Comparison of ENCODE assay signal across 21 mouse cellular contexts in genomic region chr3:136491683-136492082, GRCm38 (mm10).
"Had no signal": no experiment of that assay in that cellular context is flagged by ENCODE, and none has a peak within 500 bp of the region (broad histone marks: within the 10 kb centered on the region; RNA-seq: fewer than 3 reads in every experiment).

No protein-coding gene starts in this region.

- DNase-seq: kidney, adult 18-20 months; kidney, adult 9 months; kidney, postnatal 14 days; kidney, postnatal 4 days; layer of hippocampus, postnatal 36 days; liver; lung, adult 18-20 months; lung, postnatal 14 days; lung, postnatal 4 days; retina, postnatal 1 day; right cerebral cortex, postnatal 25 days; thymus, postnatal 25 days had no signal

- H3K4me2 ChIP-seq: limb, embryonic 13.5 days; liver, embryonic 12.5 days; liver, embryonic 15.5 days; lung, embryonic 15.5 days; midbrain, embryonic 12.5 days; midbrain, embryonic 15.5 days; neural tube, embryonic 13.5 days had no signal

- H3K9ac ChIP-seq: limb, embryonic 13.5 days; liver, embryonic 12.5 days; liver, embryonic 15.5 days; lung, embryonic 15.5 days; midbrain, embryonic 12.5 days; midbrain, embryonic 15.5 days; neural tube, embryonic 13.5 days had no signal

- H3K27ac ChIP-seq: limb, embryonic 10.5 days; limb, embryonic 13.5 days; liver, embryonic 12.5 days; liver, embryonic 15.5 days; lung, embryonic 15.5 days; midbrain, embryonic 12.5 days; midbrain, embryonic 15.5 days; neural tube, embryonic 13.5 days had no signal

- H3K9me3 ChIP-seq: limb, embryonic 10.5 days; limb, embryonic 13.5 days; liver, embryonic 12.5 days; liver, embryonic 15.5 days; lung, embryonic 15.5 days; midbrain, embryonic 12.5 days; midbrain, embryonic 15.5 days; neural tube, embryonic 13.5 days had no signal

- H3K36me3 ChIP-seq: limb, embryonic 10.5 days; limb, embryonic 13.5 days; liver, embryonic 12.5 days; liver, embryonic 15.5 days; lung, embryonic 15.5 days; midbrain, embryonic 12.5 days; midbrain, embryonic 15.5 days; neural tube, embryonic 13.5 days had no signal

- H3K27me3 ChIP-seq: limb, embryonic 13.5 days; liver, embryonic 12.5 days; liver, embryonic 15.5 days; lung, embryonic 15.5 days; midbrain, embryonic 12.5 days; midbrain, embryonic 15.5 days; neural tube, embryonic 13.5 days had no signal

- H3K4me1 ChIP-seq: limb, embryonic 10.5 days; limb, embryonic 13.5 days; liver, embryonic 12.5 days; liver, embryonic 15.5 days; lung, embryonic 15.5 days; midbrain, embryonic 12.5 days; midbrain, embryonic 15.5 days; neural tube, embryonic 13.5 days had no signal

- ATAC-seq: liver, embryonic 12.5 days; midbrain, embryonic 15.5 days had no signal

- H3K4me3 ChIP-seq: limb, embryonic 10.5 days; limb, embryonic 13.5 days; liver, embryonic 12.5 days; liver, embryonic 15.5 days; lung, embryonic 15.5 days; midbrain, embryonic 12.5 days; midbrain, embryonic 15.5 days; myocyte; neural tube, embryonic 13.5 days had no signal
